Mouse (Mus musculus) hindbrain, embryonic 14.5 days (tissue): ENCODE data around the gene Oprm1. TPM values are rescaled to one million over a fixed set of nuclear protein-coding genes. Genes with fewer than 3 reads are reported as not detected.
"Not testable (repeated sequence)": the region's sequence is repeated elsewhere in the genome, so short reads cannot be mapped to it uniquely, and the experiment has no call there.

Experiments used
- ATAC-seq: fragments of 200-750 bp; cut with Nextera tagmentation; 2 replicates; pipeline ENCODE4 v1.8.0; 2017; ENCODE audit warnings: moderate number of reproducible peaks, mild to moderate bottlenecking, moderate TSS enrichment, moderate library complexity; ENCODE audit not compliant: low FRiP score
- DNase-seq: peaks from one replicate; pipeline ENCODE4 v3.0.0-alpha.2; 2015; ENCODE audit warnings: low spot score
- H3K27ac ChIP-seq: fragments of 300-500 bp; sonication (generic); 2 replicates; pipeline ENCODE4 v1.5.1; 2014; ENCODE audit warnings: mild to moderate bottlenecking, moderate library complexity
- H3K27me3 ChIP-seq: fragments of 300-500 bp; sonication (generic); 2 replicates; pipeline ENCODE4 v1.6.1; 2014; ENCODE audit warnings: mild to moderate bottlenecking, low read length, mixed read lengths; ENCODE audit not compliant: control insufficient read depth, insufficient read depth
- H3K36me3 ChIP-seq: fragments of 300-500 bp; sonication (generic); replicated peaks from 2 replicates; pipeline ENCODE4 v1.6.1; 2014; ENCODE audit not compliant: control insufficient read depth, insufficient read depth
- H3K4me1 ChIP-seq: fragments of 300-500 bp; sonication (generic); replicated peaks from 2 replicates; pipeline ENCODE4 v1.6.1; 2014; ENCODE audit warnings: antibody characterized with exemption, low read length, mixed read lengths; ENCODE audit not compliant: control insufficient read depth, insufficient read depth
- H3K4me2 ChIP-seq: fragments of 300-500 bp; sonication (generic); replicated peaks from 2 replicates; pipeline ENCODE4 v1.6.1; 2014; ENCODE audit warnings: mild to moderate bottlenecking, moderate library complexity
- H3K4me3 ChIP-seq: fragments of 300-500 bp; sonication (generic); replicated peaks from 2 replicates; pipeline ENCODE4 v1.5.1; 2014; ENCODE audit warnings: mild to moderate bottlenecking, low read length
- H3K9ac ChIP-seq: fragments of 300-500 bp; sonication (generic); 2 replicates; pipeline ENCODE4 v1.6.1; 2014
- H3K9me3 ChIP-seq: fragments of 300-500 bp; sonication (generic); 2 replicates; pipeline ENCODE4 v1.6.1; 2016; ENCODE audit warnings: low read length; ENCODE audit not compliant: control insufficient read depth
- WGBS: fragments of 180-500 bp; shearing (Covaris S2); extraction: QIAGEN DNeasy Blood & Tissue Kit; methylation state at CpG from one replicate; pipeline ENCODE4 v1.1.7; 2014; 5-methylcytosine and 5-hydroxymethylcytosine counted together
- polyA plus RNA-seq: library from polyadenylated mRNA; unstranded; fragments of >200 nt; fragmentation: Nextera tagmentation; extraction: Ambion mirVana; gene quantifications from 2 replicates; pipeline ENCODE4 v1.2.1, GENCODE M21; 2014

Gene Oprm1
- polyA plus RNA-seq, 1 experiment from 2014 or later = 3.6 TPM

- DNase-seq, H3K27me3 ChIP-seq, H3K4me3 ChIP-seq, H3K4me2 ChIP-seq, ATAC-seq, H3K27ac ChIP-seq, H3K4me1 ChIP-seq, H3K9me3 ChIP-seq, H3K36me3 ChIP-seq, H3K9ac ChIP-seq: not testable (repeated sequence)
These were observed 245.6 kb downstream of the Oprm1 start for GRCm38 (mm10) chr10:7003898-7004297.

DNA sequence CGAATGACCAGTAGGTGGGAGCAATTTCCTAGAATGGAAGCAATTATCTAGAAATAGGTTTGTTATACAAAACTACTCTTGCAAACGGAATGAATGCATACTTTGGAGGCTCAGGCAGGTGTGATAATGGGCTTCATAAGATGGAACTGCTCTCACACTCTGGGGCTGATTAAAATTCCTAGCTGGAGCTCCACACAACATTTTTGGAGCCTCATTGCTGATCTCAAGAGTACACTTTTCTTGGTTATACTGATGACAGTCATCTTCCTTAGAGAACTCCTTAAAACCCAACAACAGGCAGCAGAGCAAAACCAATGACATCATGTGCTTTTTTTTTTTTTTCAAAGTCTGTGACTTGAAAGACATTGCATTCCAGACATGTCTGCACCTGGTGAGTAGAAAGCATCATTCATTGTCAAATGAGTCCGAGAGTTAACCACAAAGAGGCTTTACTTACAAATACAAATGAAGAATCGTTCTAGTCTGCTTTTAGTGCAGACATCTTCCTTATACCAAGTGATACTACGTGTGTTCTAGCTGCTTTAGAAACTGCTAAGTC lies 246.8 kb downstream of the Oprm1 start:
- 62% methylated on average over 5 of the region's 5 CpGs for WGBS
- H3K9me3 ChIP-seq = no peaks in the 10 kb centered on the region
- no peak overlapping the region for H3K9ac ChIP-seq
- no peaks in the 10 kb centered on the region for H3K36me3 ChIP-seq
- H3K4me1 ChIP-seq = no peaks in the 10 kb centered on the region
- H3K4me2 ChIP-seq = no peak overlapping the region
- H3K27me3 ChIP-seq = no peaks in the 10 kb centered on the region
- no peak overlapping the region for H3K4me3 ChIP-seq
- no peak overlapping the region for H3K27ac ChIP-seq
- peak; percentile 59; the same call in 1 of the 2 replicates for ATAC-seq
- DNase-seq = no peak

DNA sequence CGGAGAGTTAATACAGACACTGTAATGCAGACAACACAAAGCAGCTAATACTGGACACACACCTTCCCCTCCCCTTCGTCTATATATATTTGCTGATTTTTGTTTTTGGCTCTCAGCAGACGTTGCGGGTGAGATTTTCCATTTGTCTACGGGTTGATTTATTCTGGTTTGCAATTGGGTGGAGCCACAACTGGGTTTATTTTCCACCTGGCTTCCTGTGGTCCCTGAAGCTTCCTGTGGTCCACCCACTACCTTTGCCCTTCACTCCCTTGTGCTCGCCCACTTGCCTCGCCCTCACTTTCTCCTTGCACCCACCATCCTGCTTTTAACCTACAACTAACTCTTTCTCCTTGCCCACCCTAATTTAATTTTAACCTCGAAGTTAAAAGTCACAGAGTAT lies 252.2 kb downstream of the Oprm1 start:
- Histone ChIP-seq H3K27me3 (no peaks in the 10 kb centered on the region), H3K4me1 (no peaks in the 10 kb centered on the region), H3K4me2 (no peak overlapping the region), H3K9ac (no peak overlapping the region), H3K36me3 (no peaks in the 10 kb centered on the region), H3K4me3 (no peak overlapping the region), H3K27ac (no peak overlapping the region), H3K9me3 (no peaks in the 10 kb centered on the region)
- DNase-seq (no peak), ATAC-seq (no peak)
- 92% methylated on average over 8 of the region's 8 CpGs for WGBS

GRCm38 (mm10) chr10:7015199-7015598 lies 256.9 kb downstream of the Oprm1 start:
- H3K27me3 ChIP-seq = no peaks in the 10 kb centered on the region
- H3K4me3 ChIP-seq = no peak overlapping the region
- no peaks in the 10 kb centered on the region for H3K4me1 ChIP-seq
- H3K9ac ChIP-seq = no peak overlapping the region
- no peak for DNase-seq
- H3K4me2 ChIP-seq = no peak overlapping the region
- no peaks in the 10 kb centered on the region for H3K9me3 ChIP-seq
- 42% methylated on average over 1 of the region's 1 CpGs for WGBS
- no peaks in the 10 kb centered on the region for H3K36me3 ChIP-seq
- no peak overlapping the region for H3K27ac ChIP-seq
- no peak for ATAC-seq

DNA sequence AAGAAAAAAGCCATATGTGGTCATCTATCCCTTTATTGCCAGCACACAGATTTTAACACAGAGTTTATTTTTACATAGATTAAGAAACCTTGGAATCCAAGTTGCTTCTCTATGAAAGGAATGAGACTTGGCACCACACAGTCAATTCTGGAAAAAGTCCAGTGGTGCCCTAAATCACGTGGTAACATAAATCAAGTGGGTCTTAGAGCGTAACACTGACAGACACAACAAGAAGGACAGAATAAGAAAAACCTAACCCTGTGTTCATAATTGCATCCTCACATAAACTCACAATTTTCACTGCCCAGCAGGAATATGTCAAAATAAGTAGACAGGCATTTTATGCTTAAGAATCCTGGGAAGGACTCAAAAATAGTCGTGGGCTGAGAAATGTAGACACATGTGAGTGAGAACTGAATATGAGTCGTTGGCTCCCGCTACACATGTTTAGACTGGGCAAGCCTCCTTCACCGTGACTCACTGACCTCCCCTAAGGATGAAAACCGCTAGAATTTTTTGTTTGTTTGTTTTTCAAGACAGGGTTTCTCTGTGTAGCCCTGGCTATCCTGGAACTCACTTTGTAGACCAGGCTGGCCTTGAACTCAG lies 261.6 kb downstream of the Oprm1 start:
- H3K4me1 ChIP-seq = no peaks in the 10 kb centered on the region
- no peak overlapping the region for H3K27ac ChIP-seq
- H3K27me3 ChIP-seq = no peaks in the 10 kb centered on the region
- no peak overlapping the region for H3K4me2 ChIP-seq
- H3K4me3 ChIP-seq = no peak overlapping the region
- WGBS = 80% methylated on average over 7 of the region's 7 CpGs
- no peak for DNase-seq
- H3K9ac ChIP-seq = no peak overlapping the region
- no peaks in the 10 kb centered on the region for H3K36me3 ChIP-seq
- no peaks in the 10 kb centered on the region for H3K9me3 ChIP-seq
- no peak for ATAC-seq

DNA sequence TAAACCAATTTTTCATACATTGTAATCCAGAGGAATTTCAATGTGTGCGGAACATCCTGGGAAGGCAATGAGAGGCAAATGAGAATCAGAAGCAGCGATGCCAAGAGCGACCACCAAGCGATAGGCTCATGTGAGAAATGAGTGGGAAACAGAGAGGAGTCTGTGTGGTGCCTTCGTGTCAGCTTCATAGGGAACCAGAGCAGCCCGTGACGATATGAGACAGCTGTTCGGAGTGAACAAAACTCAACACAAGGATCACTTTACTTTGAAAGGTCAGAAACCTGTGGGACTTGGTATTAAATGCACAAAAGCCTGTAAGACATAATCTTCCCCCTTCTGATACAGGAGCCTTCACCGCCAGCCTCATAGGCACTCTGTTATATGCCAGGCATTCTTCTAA lies 262.2 kb downstream of the Oprm1 start:
- Histone ChIP-seq H3K9me3 (no peaks in the 10 kb centered on the region), H3K4me3 (no peak overlapping the region), H3K4me2 (no peak overlapping the region), H3K36me3 (no peaks in the 10 kb centered on the region), H3K4me1 (no peaks in the 10 kb centered on the region), H3K27ac (no peak overlapping the region), H3K27me3 (no peaks in the 10 kb centered on the region), H3K9ac (no peak overlapping the region)
- DNase-seq = no peak
- WGBS = 95% methylated on average over 9 of the region's 9 CpGs
- no peak for ATAC-seq

DNA sequence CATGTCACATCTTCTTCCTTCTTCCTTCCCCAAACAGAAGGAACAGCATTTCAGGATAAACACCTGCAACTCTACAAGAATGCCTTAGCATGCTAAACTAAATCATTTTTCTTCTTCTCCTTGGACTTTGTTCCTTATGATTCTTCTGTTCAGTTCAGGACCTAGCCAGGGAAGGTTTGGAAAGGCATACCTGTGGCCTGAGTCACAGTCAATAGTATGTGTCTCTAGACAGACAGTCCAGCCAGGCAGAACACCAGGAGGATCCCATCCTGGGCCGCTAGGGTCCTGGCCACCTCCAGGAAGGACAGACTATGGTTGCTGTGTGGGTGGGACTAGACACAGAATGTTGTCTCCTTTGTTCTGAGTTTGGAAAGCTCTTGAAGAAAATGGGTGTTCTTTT lies 266.7 kb downstream of the Oprm1 start:
- no peak overlapping the region for H3K4me3 ChIP-seq
- H3K9me3 ChIP-seq = no peaks in the 10 kb centered on the region
- H3K27me3 ChIP-seq = no peaks in the 10 kb centered on the region
- no peak for DNase-seq
- H3K4me2 ChIP-seq = no peak overlapping the region
- WGBS = 68% methylated on average over 1 of the region's 1 CpGs
- H3K36me3 ChIP-seq = no peaks in the 10 kb centered on the region
- ATAC-seq = no peak
- H3K4me1 ChIP-seq = no peaks in the 10 kb centered on the region
- H3K9ac ChIP-seq = no peak overlapping the region
- no peak overlapping the region for H3K27ac ChIP-seq

DNA sequence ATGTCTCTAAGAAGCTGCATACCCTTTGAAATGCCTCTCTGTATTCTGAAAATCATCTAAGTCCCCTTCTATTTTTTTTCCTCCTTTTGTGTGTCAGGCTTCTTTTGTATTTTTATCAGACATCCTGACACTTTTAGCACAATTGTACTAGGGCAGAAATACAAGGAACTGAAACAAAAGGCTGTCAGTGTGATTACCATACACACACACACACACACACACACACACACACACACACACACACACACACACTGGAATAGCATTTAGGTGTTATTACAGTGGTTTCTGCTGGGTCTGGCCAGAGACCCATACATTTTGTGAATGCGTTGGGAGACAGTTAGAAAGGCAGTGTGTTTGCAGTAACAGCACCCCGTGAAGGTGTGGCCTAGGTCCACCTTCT lies 275.2 kb downstream of the Oprm1 start:
- no peak overlapping the region for H3K4me2 ChIP-seq
- ATAC-seq (no peak), DNase-seq (no peak)
- no peak overlapping the region for H3K27ac ChIP-seq
- no peaks in the 10 kb centered on the region for H3K4me1 ChIP-seq
- no peak overlapping the region for H3K9ac ChIP-seq
- H3K36me3 ChIP-seq = no peaks in the 10 kb centered on the region
- H3K4me3 ChIP-seq = no peak overlapping the region
- H3K27me3 ChIP-seq = no peaks in the 10 kb centered on the region
- WGBS = 89% methylated on average over 2 of the region's 2 CpGs
- no peaks in the 10 kb centered on the region for H3K9me3 ChIP-seq

GRCm38 (mm10) chr10:7035547-7035946 lies 277.2 kb downstream of the Oprm1 start:
- DNase-seq = no peak
- 67% methylated on average over 12 of the region's 12 CpGs for WGBS

GRCm38 (mm10) chr10:7037194-7037593 lies 278.9 kb downstream of the Oprm1 start:
- WGBS = 91% methylated on average over 5 of the region's 5 CpGs
- H3K9me3 ChIP-seq = no peaks in the 10 kb centered on the region
- no peak overlapping the region for H3K9ac ChIP-seq
- no peak overlapping the region for H3K27ac ChIP-seq
- H3K4me1 ChIP-seq = no peaks in the 10 kb centered on the region
- no peak overlapping the region for H3K4me2 ChIP-seq
- ATAC-seq (no peak), DNase-seq (no peak)
- no peaks in the 10 kb centered on the region for H3K36me3 ChIP-seq
- H3K4me3 ChIP-seq = no peak overlapping the region
- H3K27me3 ChIP-seq = no peaks in the 10 kb centered on the region

More at GRCm38 (mm10) chr10:7035547-7035946, 277.2 kb downstream of the Oprm1 start:
- ATAC-seq = peak; percentile 62; the same call in 1 of the 2 replicates
- Histone ChIP-seq H3K9me3 (no peaks in the 10 kb centered on the region), H3K4me2 (no peak overlapping the region), H3K36me3 (no peaks in the 10 kb centered on the region), H3K9ac (no peak overlapping the region), H3K27me3 (no peaks in the 10 kb centered on the region), H3K27ac (no peak overlapping the region), H3K4me1 (no peaks in the 10 kb centered on the region), H3K4me3 (no peak overlapping the region)
